Mouse (Mus musculus) stomach, postnatal 0 days (tissue): ENCODE results near the gene Tbc1d2b. TPM values are rescaled to one million over a fixed set of nuclear protein-coding genes. Genes with fewer than 3 reads are reported as not detected.
A peak's percentile ranks its signal among the peaks of the same experiment; 100 is the strongest.

Experiments used
- ATAC-seq: fragments of 200-750 bp; cut with Nextera tagmentation; 2 replicates; pipeline ENCODE4 v1.8.0; 2017; ENCODE audit not compliant: low FRiP score, low TSS enrichment
- DNase-seq: peaks from one replicate; pipeline ENCODE4 v3.0.0-alpha.2; 2016; ENCODE audit warnings: low spot score
- H3K27ac ChIP-seq: fragments of 300-500 bp; sonication (generic); replicated peaks from 2 replicates; pipeline ENCODE4 v1.5.1; 2014; ENCODE audit warnings: mild to moderate bottlenecking, control low read depth
- H3K27me3 ChIP-seq: fragments of 300-500 bp; sonication (generic); 2 replicates; pipeline ENCODE4 v1.6.1; 2014; ENCODE audit warnings: low read length; ENCODE audit not compliant: control insufficient read depth, insufficient read depth
- H3K36me3 ChIP-seq: fragments of 300-500 bp; sonication (generic); 2 replicates; pipeline ENCODE4 v1.6.1; 2014; ENCODE audit warnings: low read length, mixed read lengths; ENCODE audit not compliant: control insufficient read depth, insufficient read depth
- H3K4me1 ChIP-seq: fragments of 300-500 bp; sonication (generic); replicated peaks from 2 replicates; pipeline ENCODE4 v1.6.1; 2014; ENCODE audit warnings: antibody characterized with exemption; ENCODE audit not compliant: control insufficient read depth, insufficient read depth
- H3K4me2 ChIP-seq: fragments of 300-500 bp; sonication (generic); replicated peaks from 2 replicates; pipeline ENCODE4 v1.6.1; 2014; ENCODE audit warnings: low read depth, mild to moderate bottlenecking, control low read depth, moderate library complexity
- H3K4me3 ChIP-seq: fragments of 300-500 bp; sonication (generic); 2 replicates; pipeline ENCODE4 v1.5.1; 2014; ENCODE audit warnings: low read depth, low read length, control low read depth
- H3K9ac ChIP-seq: fragments of 300-500 bp; sonication (generic); 2 replicates; pipeline ENCODE4 v1.6.1; 2014; ENCODE audit warnings: mild to moderate bottlenecking, low read length, control low read depth, mixed read lengths
- H3K9me3 ChIP-seq: fragments of 300-500 bp; sonication (generic); 2 replicates; pipeline ENCODE4 v1.6.1; 2016; ENCODE audit warnings: low read length; ENCODE audit not compliant: control insufficient read depth
- CTCF ChIP-seq: IDR thresholded peaks from 2 replicates; pipeline ENCODE4 v1.5.1; 2016; ENCODE audit warnings: antibody characterized with exemption, low read depth, mild to moderate bottlenecking, moderate library complexity
- EP300 ChIP-seq: optimal IDR thresholded peaks from 2 replicates; pipeline ENCODE3; 2016; ENCODE audit warnings: antibody characterized with exemption
- WGBS: fragments of 180-500 bp; shearing (Covaris S2); extraction: QIAGEN DNeasy Blood & Tissue Kit; methylation state at CpG from one replicate; pipeline ENCODE4 v1.1.7; 2014; 5-methylcytosine and 5-hydroxymethylcytosine counted together
- polyA plus RNA-seq: library from polyadenylated mRNA; unstranded; fragments of >200 nt; fragmentation: Nextera tagmentation; extraction: Ambion mirVana; gene quantifications from 2 replicates; pipeline ENCODE4 v1.2.1, GENCODE M21; 2015

Gene Tbc1d2b
- polyA plus RNA-seq, 1 experiment from 2014 or later, result 6.6 TPM

GRCm38 (mm10) chr9:90237232-90238062, 33.2 kb downstream of the Tbc1d2b start:
- TF ChIP-seq CTCF (no peak), EP300 (no peak)
- H3K36me3 ChIP-seq, result peaks cover 2% of the 10 kb centered on the region; the same call in 1 of the 2 replicates
- no peaks in the 10 kb centered on the region for H3K27me3 ChIP-seq
- DNase-seq (no peak), ATAC-seq (no peak)
- no peak overlapping the region for H3K4me2 ChIP-seq
- H3K9ac ChIP-seq, result no peak overlapping the region
- H3K27ac ChIP-seq, result no peak overlapping the region
- H3K4me3 ChIP-seq, result no peak overlapping the region
- WGBS, result 71% methylated on average over 9 of the region's 9 CpGs
- H3K9me3 ChIP-seq, result no peaks in the 10 kb centered on the region
- H3K4me1 ChIP-seq, result no peaks in the 10 kb centered on the region

DNA sequence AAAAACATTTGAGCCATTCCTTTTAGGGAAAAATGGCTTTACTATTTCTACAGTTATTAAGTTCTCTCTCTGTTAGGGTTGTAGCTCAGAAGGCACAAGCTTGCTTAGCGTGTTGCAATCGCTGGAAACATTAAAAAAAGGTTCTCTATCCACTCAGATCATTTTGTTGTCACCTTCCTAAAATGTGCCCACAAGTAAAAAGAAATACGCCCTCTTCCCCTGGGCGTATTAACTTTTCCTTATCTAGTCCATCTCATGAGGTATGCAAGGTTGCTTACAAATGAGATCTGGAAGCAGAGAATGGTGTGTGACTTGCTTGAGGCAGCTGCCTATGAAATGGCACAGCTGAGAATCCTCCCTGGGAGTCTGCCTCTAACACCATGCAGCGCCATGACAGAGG, 33.8 kb downstream of the Tbc1d2b start:
- no peak overlapping the region for H3K4me2 ChIP-seq
- ATAC-seq (no peak), DNase-seq (no peak)
- H3K4me1 ChIP-seq, result no peaks in the 10 kb centered on the region
- no peaks in the 10 kb centered on the region for H3K9me3 ChIP-seq
- no peak overlapping the region for H3K9ac ChIP-seq
- WGBS, result 84% methylated on average over 5 of the region's 5 CpGs
- peaks cover 2% of the 10 kb centered on the region; the same call in 1 of the 2 replicates for H3K36me3 ChIP-seq
- H3K27me3 ChIP-seq, result no peaks in the 10 kb centered on the region
- TF ChIP-seq EP300, result no peak
- no peak for TF ChIP-seq CTCF
- no peak overlapping the region for H3K4me3 ChIP-seq
- no peak overlapping the region for H3K27ac ChIP-seq

GRCm38 (mm10) chr9:90235258-90235882, 35.2 kb downstream of the Tbc1d2b start:
- H3K4me2 ChIP-seq, result no peak overlapping the region
- peaks cover 2% of the 10 kb centered on the region; the same call in 1 of the 2 replicates for H3K36me3 ChIP-seq
- H3K9me3 ChIP-seq, result no peaks in the 10 kb centered on the region
- DNase-seq, result no peak
- 51% methylated on average over 10 of the region's 10 CpGs for WGBS
- H3K27me3 ChIP-seq, result no peaks in the 10 kb centered on the region
- no peak for TF ChIP-seq EP300
- H3K9ac ChIP-seq, result no peak overlapping the region
- H3K4me1 ChIP-seq, result no peaks in the 10 kb centered on the region
- no peak overlapping the region for H3K27ac ChIP-seq
- H3K4me3 ChIP-seq, result no peak overlapping the region
- ATAC-seq, result peak; percentile 58

GRCm38 (mm10) chr9:90234786-90235185, 35.8 kb downstream of the Tbc1d2b start:
- TF ChIP-seq CTCF (no peak), EP300 (no peak)
- no peak overlapping the region for H3K27ac ChIP-seq
- DNase-seq (no peak), ATAC-seq (no peak)
- H3K4me3 ChIP-seq, result no peak overlapping the region
- H3K36me3 ChIP-seq, result peaks cover 2% of the 10 kb centered on the region; the same call in 1 of the 2 replicates
- no peak overlapping the region for H3K4me2 ChIP-seq
- H3K27me3 ChIP-seq, result no peaks in the 10 kb centered on the region
- H3K9me3 ChIP-seq, result no peaks in the 10 kb centered on the region
- 87% methylated on average over 5 of the region's 5 CpGs for WGBS
- H3K9ac ChIP-seq, result no peak overlapping the region
- no peaks in the 10 kb centered on the region for H3K4me1 ChIP-seq

- DNase-seq, result no peak
- Histone ChIP-seq H3K36me3 (no peaks in the 10 kb centered on the region; the same call in none of the 2 replicates), H3K9me3 (no peaks in the 10 kb centered on the region), H3K27me3 (no peaks in the 10 kb centered on the region), H3K4me3 (no peak overlapping the region), H3K27ac (no peak overlapping the region), H3K9ac (no peak overlapping the region), H3K4me2 (no peak overlapping the region), H3K4me1 (no peaks in the 10 kb centered on the region)
- 88% methylated on average over 5 of the region's 5 CpGs for WGBS
- ATAC-seq, result no peak
- no peak for TF ChIP-seq CTCF
- no peak for TF ChIP-seq EP300
Measured at GRCm38 (mm10) chr9:90233906-90234419, 36.6 kb downstream of the Tbc1d2b start.
